21 mouse cellular contexts compared by ENCODE assay signal in genomic region chr11:71527691-71528090, GRCm38 (mm10).
DNase-seq lines count a peak whose midpoint lies in the region; ATAC-seq lines count a peak whose summit lies in the region.
"Had no signal": no experiment of that assay in that cellular context is flagged by ENCODE, and none has a peak within 500 bp of the region (broad histone marks: within the 10 kb centered on the region; RNA-seq: fewer than 3 reads in every experiment).

No protein-coding gene starts in this region.

- peak; percentile 61 to 71 for DNase-seq in cerebellum, postnatal 10 days
- DNase-seq in heart, adult 11 months = peak; percentile 76
- no peak for DNase-seq in heart, postnatal 36 days
- peak; percentile 16 to 53 for DNase-seq in layer of hippocampus, postnatal 14 days (ENCODE audit: low spot score in 2 of 2)
- no peak for DNase-seq in layer of hippocampus, postnatal 25 days (ENCODE audit: extremely low spot score in 1 of 2, low spot score in 1 of 2)
- DNase-seq: adrenal gland, adult 8-10 months; adrenal gland, postnatal 14 days; adrenal gland, postnatal 36 days; B cell, adult 2 months; cerebellum, adult 11 months; cerebellum, adult 18-20 months; cerebellum, adult 8-10 months; cerebellum, adult 9-11 months; cerebellum, postnatal 36 days; forebrain, postnatal 0 days had no signal

- no peak for ATAC-seq in cerebellum, adult (ENCODE audit: insufficient number of reproducible peaks, low FRiP score, low TSS enrichment)
- ATAC-seq: activated CD4-positive, CD25-positive, alpha-beta regulatory T cell, adult 4 months; CD4-positive, CD25-positive, alpha-beta regulatory T cell, adult 4 months; forebrain, embryonic 13.5 days; forebrain, embryonic 15.5 days; forebrain, postnatal 0 days; Patski had no signal

- intact Hi-C loops in heart, postnatal 36 days (cut with DNase I) = no loop called here

Comparison
In these comparisons a context has a peak if more than half of its experiments do, and no peak if none do; other contexts are left out.
1. DNase-seq: peak in cerebellum, postnatal 10 days (2 of 2), heart, adult 11 months (single experiment) and layer of hippocampus, postnatal 14 days (2 of 2); none in heart, postnatal 36 days (0 of 2) and layer of hippocampus, postnatal 25 days (0 of 2).